Mouse (Mus musculus): ENCODE measurements around the gene Suox. TPM values are rescaled to one million over a fixed set of nuclear protein-coding genes. Genes with fewer than 3 reads are reported as not detected.

The Suox gene
- polyA plus RNA-seq, 2 experiments: 7.6 to 8.1 TPM

DNA sequence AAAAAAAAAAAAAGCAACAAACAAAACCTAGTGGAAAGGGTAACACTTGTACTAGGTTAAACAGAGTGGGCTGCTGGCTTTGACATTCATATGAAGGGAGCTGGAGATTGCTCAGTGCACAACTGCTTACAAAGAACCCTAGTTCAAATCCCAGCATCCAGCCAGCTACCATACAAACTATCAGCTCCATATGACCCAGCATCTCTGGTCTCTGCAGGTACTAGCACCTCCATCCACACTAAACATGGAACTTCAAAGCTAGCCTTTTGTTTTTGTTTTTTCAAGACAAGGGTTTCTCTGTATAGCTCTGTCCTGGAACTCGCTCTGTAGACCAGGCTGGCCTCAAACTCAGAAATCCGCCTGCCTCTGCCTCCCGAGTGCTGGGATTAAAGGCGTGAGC lies 51.2 kb downstream of the Suox start:
- TF ChIP-seq CTCF (IDR thresholded peaks at IDR 0.05; ENCODE audit: low read depth): no peak
- no peak for TF ChIP-seq EP300 (IDR thresholded peaks at IDR 0.05; ENCODE audit: low read depth)
- H3K27me3 ChIP-seq (ENCODE audit: control insufficient read depth, insufficient read depth, low read length): no peaks in the 10 kb centered on the region
- H3K9me3 ChIP-seq (ENCODE audit: control insufficient read depth, low read length): no peaks in the 10 kb centered on the region
- no peak for DNase-seq (ENCODE audit: low read depth in 3 of 3, low spot score in 3 of 3)
- H3K4me1 ChIP-seq (replicated peaks; ENCODE audit: control insufficient read depth in 2 of 2, insufficient read depth in 2 of 2, low read length in 1 of 2): peaks cover 15 to 17% of the 10 kb centered on the region in 2 experiments
- ATAC-seq (ENCODE audit: insufficient read depth): no peak
- peaks cover 25% of the 10 kb centered on the region for H3K36me3 ChIP-seq (replicated peaks; ENCODE audit: control insufficient read depth, insufficient read depth, low read depth)
- H3K9ac ChIP-seq (replicated peaks): no peak overlapping the region
- no peak overlapping the region for H3K4me3 ChIP-seq (ENCODE audit: insufficient read depth in 1 of 2, low read depth in 2 of 2, low read length in 2 of 2)
- WGBS (ENCODE audit: insufficient replicate concordance): 62% methylated on average over 4 of the region's 4 CpGs
- no peak overlapping the region for H3K27ac ChIP-seq
- H3K4me2 ChIP-seq (ENCODE audit: low read depth): no peak overlapping the region

DNA sequence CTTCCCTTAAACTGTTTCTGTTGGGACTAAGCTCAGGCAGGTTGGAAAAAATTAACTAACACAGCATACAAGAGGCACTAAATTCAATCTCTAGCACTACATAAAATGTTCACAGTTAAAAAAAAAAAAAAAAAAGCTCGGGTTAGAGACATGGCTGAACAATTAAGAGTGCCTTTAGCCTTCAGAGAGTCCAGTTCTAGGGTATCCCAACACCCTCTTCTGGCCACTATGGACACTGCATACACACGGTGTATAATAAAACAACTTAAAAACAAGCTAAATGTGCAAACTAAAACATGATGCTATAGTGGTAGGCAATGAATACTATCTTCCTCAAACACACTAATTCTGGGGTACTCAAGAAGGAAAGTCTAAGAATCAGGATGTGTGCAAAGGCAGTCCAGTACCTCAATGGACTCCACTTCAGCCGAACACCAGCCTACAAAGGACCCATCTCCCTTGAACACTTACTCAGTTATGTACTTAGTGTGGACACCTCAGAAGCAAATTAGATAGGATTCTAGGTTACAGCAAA lies 51.8 kb downstream of the Suox start:
- DNase-seq (ENCODE audit: low read depth in 3 of 3, low spot score in 3 of 3): no peak
- no peak overlapping the region for H3K4me3 ChIP-seq (ENCODE audit: insufficient read depth in 1 of 2, low read depth in 2 of 2, low read length in 2 of 2)
- no peak overlapping the region for H3K27ac ChIP-seq
- peaks cover 25% of the 10 kb centered on the region for H3K36me3 ChIP-seq (replicated peaks; ENCODE audit: control insufficient read depth, insufficient read depth, low read depth)
- no peaks in the 10 kb centered on the region for H3K27me3 ChIP-seq (ENCODE audit: control insufficient read depth, insufficient read depth, low read length)
- TF ChIP-seq EP300 (IDR thresholded peaks at IDR 0.05; ENCODE audit: low read depth) (no peak), CTCF (IDR thresholded peaks at IDR 0.05; ENCODE audit: low read depth) (peak; percentile 26; the same call in 1 of the 2 replicates)
- no peaks in the 10 kb centered on the region for H3K9me3 ChIP-seq (ENCODE audit: control insufficient read depth, low read length)
- H3K9ac ChIP-seq (replicated peaks): no peak overlapping the region
- H3K4me2 ChIP-seq (ENCODE audit: low read depth): no peak overlapping the region
- H3K4me1 ChIP-seq (replicated peaks; ENCODE audit: control insufficient read depth in 2 of 2, insufficient read depth in 2 of 2, low read length in 1 of 2): peaks cover 10 to 12% of the 10 kb centered on the region in 2 experiments
- no peak for ATAC-seq (ENCODE audit: insufficient read depth)
- WGBS (ENCODE audit: insufficient replicate concordance): 63% methylated on average over 3 of the region's 3 CpGs

DNA sequence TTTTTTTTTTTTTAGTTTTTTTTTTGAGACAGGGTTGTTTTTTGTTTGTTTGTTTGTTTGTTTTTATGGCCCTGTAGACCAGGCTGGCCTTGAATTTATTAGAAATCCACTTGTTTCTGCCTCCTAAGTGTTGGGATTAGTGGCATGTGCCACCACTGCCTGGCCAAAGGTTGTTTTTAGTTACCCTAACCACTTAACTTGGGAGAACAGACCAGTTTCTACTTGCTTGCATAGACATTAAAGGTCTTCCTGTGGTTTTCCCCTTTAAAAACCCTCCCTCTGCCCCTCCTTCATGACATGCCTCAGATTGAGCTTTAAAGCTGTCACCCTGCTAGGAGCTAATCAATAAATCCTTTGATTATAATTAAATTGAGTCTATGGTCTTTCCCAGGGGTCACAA lies 53.6 kb downstream of the Suox start:
- TF ChIP-seq CTCF (IDR thresholded peaks at IDR 0.05; ENCODE audit: low read depth) (no peak), EP300 (IDR thresholded peaks at IDR 0.05; ENCODE audit: low read depth) (no peak)
- DNase-seq (ENCODE audit: low read depth in 3 of 3, low spot score in 3 of 3) (no peak), ATAC-seq (ENCODE audit: insufficient read depth) (no peak)
- Histone ChIP-seq H3K4me1 (replicated peaks; ENCODE audit: control insufficient read depth in 2 of 2, insufficient read depth in 2 of 2, low read length in 1 of 2) (peaks cover 4 to 9% of the 10 kb centered on the region in 2 experiments), H3K9me3 (ENCODE audit: control insufficient read depth, low read length) (no peaks in the 10 kb centered on the region), H3K36me3 (replicated peaks; ENCODE audit: control insufficient read depth, insufficient read depth, low read depth) (peaks cover 21% of the 10 kb centered on the region), H3K27ac (no peak overlapping the region), H3K4me3 (ENCODE audit: insufficient read depth in 1 of 2, low read depth in 2 of 2, low read length in 2 of 2) (no peak overlapping the region), H3K9ac (replicated peaks) (no peak overlapping the region), H3K4me2 (ENCODE audit: low read depth) (no peak overlapping the region), H3K27me3 (ENCODE audit: control insufficient read depth, insufficient read depth, low read length) (no peaks in the 10 kb centered on the region)

Other genes with a start within 250 kb of the Suox start
- gene Smarcc2, start 214.8 kb downstream of the Suox start, polyA plus RNA-seq (2012; rRNA removed): 23.2 and 29.8 TPM in 2 replicates
- 27.7 and 32.8 TPM in 2 replicates for gene Smarcc2, start 214.8 kb downstream of the Suox start, polyA plus RNA-seq (2014; fragmentation: Nextera tagmentation; extraction: Ambion mirVana)
- gene Myl6, start 179.9 kb downstream of the Suox start, polyA plus RNA-seq (2012; rRNA removed): 429 and 654 TPM in 2 replicates
- gene Myl6, start 179.9 kb downstream of the Suox start, polyA plus RNA-seq (2014; fragmentation: Nextera tagmentation; extraction: Ambion mirVana): 490 and 506 TPM in 2 replicates
- gene Myl6b, start 175.4 kb downstream of the Suox start, polyA plus RNA-seq (2012; rRNA removed): 1.2 and 1.5 TPM in 2 replicates
- 0.72 and 1.3 TPM in 2 replicates for gene Myl6b, start 175.4 kb downstream of the Suox start, polyA plus RNA-seq (2014; fragmentation: Nextera tagmentation; extraction: Ambion mirVana)
- gene Esyt1, start 148.2 kb downstream of the Suox start, polyA plus RNA-seq (2012; rRNA removed): 9.4 and 10.3 TPM in 2 replicates
- gene Esyt1, start 148.2 kb downstream of the Suox start, polyA plus RNA-seq (2014; fragmentation: Nextera tagmentation; extraction: Ambion mirVana): 7.0 and 7.8 TPM in 2 replicates
- 3.3 and 4.0 TPM in 2 replicates for gene Zc3h10, start 126.3 kb downstream of the Suox start, polyA plus RNA-seq (2012; rRNA removed)
- 4.3 and 5.3 TPM in 2 replicates for gene Zc3h10, start 126.3 kb downstream of the Suox start, polyA plus RNA-seq (2014; fragmentation: Nextera tagmentation; extraction: Ambion mirVana)
- gene Rpl41, start 124.8 kb downstream of the Suox start, polyA plus RNA-seq (2012; rRNA removed): 1,053 and 2,546 TPM in 2 replicates
- gene Rpl41, start 124.8 kb downstream of the Suox start, polyA plus RNA-seq (2014; fragmentation: Nextera tagmentation; extraction: Ambion mirVana): 3,181 and 3,454 TPM in 2 replicates
- 57.6 and 113 TPM in 2 replicates for gene Pa2g4, start 108.1 kb downstream of the Suox start, polyA plus RNA-seq (2012; rRNA removed)
- 163 and 172 TPM in 2 replicates for gene Pa2g4, start 108.1 kb downstream of the Suox start, polyA plus RNA-seq (2014; fragmentation: Nextera tagmentation; extraction: Ambion mirVana)
- gene Erbb3, start 84.4 kb downstream of the Suox start, polyA plus RNA-seq (2012; rRNA removed): 1.3 and 1.4 TPM in 2 replicates
- gene Erbb3, start 84.4 kb downstream of the Suox start, polyA plus RNA-seq (2014; fragmentation: Nextera tagmentation; extraction: Ambion mirVana): 1.1 and 1.5 TPM in 2 replicates
- gene Rps26, start 47.3 kb downstream of the Suox start, polyA plus RNA-seq (2012; rRNA removed): 867 and 921 TPM in 2 replicates
- gene Rps26, start 47.3 kb downstream of the Suox start, polyA plus RNA-seq (2014; fragmentation: Nextera tagmentation; extraction: Ambion mirVana): 643 and 646 TPM in 2 replicates
- gene Ikzf4, start 28.1 kb downstream of the Suox start, polyA plus RNA-seq (2012; rRNA removed): 0.13 and 0.18 TPM in 2 replicates
- 0.05 TPM in 1 of 2 replicates, not detected in the other for gene Ikzf4, start 28.1 kb downstream of the Suox start, polyA plus RNA-seq (2014; fragmentation: Nextera tagmentation; extraction: Ambion mirVana)
- 17.8 and 19.3 TPM in 2 replicates for gene Rab5b, start 22.2 kb upstream of the Suox start, polyA plus RNA-seq (2012; rRNA removed)
- 24.5 and 26.2 TPM in 2 replicates for gene Rab5b, start 22.2 kb upstream of the Suox start, polyA plus RNA-seq (2014; fragmentation: Nextera tagmentation; extraction: Ambion mirVana)
- gene Pmel, start 30.1 kb upstream of the Suox start, polyA plus RNA-seq (2012; rRNA removed): 0.27 and 0.31 TPM in 2 replicates
- 0.20 and 0.50 TPM in 2 replicates for gene Pmel, start 30.1 kb upstream of the Suox start, polyA plus RNA-seq (2014; fragmentation: Nextera tagmentation; extraction: Ambion mirVana)
- 38.8 and 40.7 TPM in 2 replicates for gene Cdk2, start 31.0 kb upstream of the Suox start, polyA plus RNA-seq (2012; rRNA removed)
- 51.8 and 56.6 TPM in 2 replicates for gene Cdk2, start 31.0 kb upstream of the Suox start, polyA plus RNA-seq (2014; fragmentation: Nextera tagmentation; extraction: Ambion mirVana)
- gene Dgka, start 70.8 kb upstream of the Suox start, polyA plus RNA-seq (2012; rRNA removed): 1.4 and 1.6 TPM in 2 replicates
- 2.0 and 2.1 TPM in 2 replicates for gene Dgka, start 70.8 kb upstream of the Suox start, polyA plus RNA-seq (2014; fragmentation: Nextera tagmentation; extraction: Ambion mirVana)
- gene Pym1, start 73.8 kb upstream of the Suox start, polyA plus RNA-seq (2012; rRNA removed): 14.2 and 19.5 TPM in 2 replicates
- 12.4 and 15.3 TPM in 2 replicates for gene Pym1, start 73.8 kb upstream of the Suox start, polyA plus RNA-seq (2014; fragmentation: Nextera tagmentation; extraction: Ambion mirVana)
- gene Mmp19, start 116.8 kb upstream of the Suox start, polyA plus RNA-seq (2012; rRNA removed): 8.0 and 9.5 TPM in 2 replicates
- 8.3 and 8.9 TPM in 2 replicates for gene Mmp19, start 116.8 kb upstream of the Suox start, polyA plus RNA-seq (2014; fragmentation: Nextera tagmentation; extraction: Ambion mirVana)
- 4.2 and 6.0 TPM in 2 replicates for gene Dnajc14, start 130.0 kb upstream of the Suox start, polyA plus RNA-seq (2012; rRNA removed)
- gene Dnajc14, start 130.0 kb upstream of the Suox start, polyA plus RNA-seq (2014; fragmentation: Nextera tagmentation; extraction: Ambion mirVana): 10.7 and 12.3 TPM in 2 replicates
- 2.1 and 2.9 TPM in 2 replicates for gene Tmem198b, start 130.3 kb upstream of the Suox start, polyA plus RNA-seq (2012; rRNA removed)
- gene Tmem198b, start 130.3 kb upstream of the Suox start, polyA plus RNA-seq (2014; fragmentation: Nextera tagmentation; extraction: Ambion mirVana): 0.99 and 1.5 TPM in 2 replicates
- gene Sarnp, start 143.3 kb upstream of the Suox start, polyA plus RNA-seq (2012; rRNA removed): 27.1 and 61.2 TPM in 2 replicates
- 122 and 125 TPM in 2 replicates for gene Sarnp, start 143.3 kb upstream of the Suox start, polyA plus RNA-seq (2014; fragmentation: Nextera tagmentation; extraction: Ambion mirVana)
- 43.1 and 47.8 TPM in 2 replicates for gene Ormdl2, start 147.6 kb upstream of the Suox start, polyA plus RNA-seq (2012; rRNA removed)
- gene Ormdl2, start 147.6 kb upstream of the Suox start, polyA plus RNA-seq (2014; fragmentation: Nextera tagmentation; extraction: Ambion mirVana): 80.5 and 83.5 TPM in 2 replicates
- gene Gdf11, start 217.6 kb upstream of the Suox start, polyA plus RNA-seq (2012; rRNA removed): 0.32 and 0.36 TPM in 2 replicates
- 0.16 and 0.23 TPM in 2 replicates for gene Gdf11, start 217.6 kb upstream of the Suox start, polyA plus RNA-seq (2014; fragmentation: Nextera tagmentation; extraction: Ambion mirVana)
- 22.5 and 29.6 TPM in 2 replicates for gene Cd63, start 226.9 kb upstream of the Suox start, polyA plus RNA-seq (2012; rRNA removed)
- gene Cd63, start 226.9 kb upstream of the Suox start, polyA plus RNA-seq (2014; fragmentation: Nextera tagmentation; extraction: Ambion mirVana): 73.0 and 85.0 TPM in 2 replicates
- 12.1 and 12.3 TPM in 2 replicates for gene Rdh5, start 248.8 kb upstream of the Suox start, polyA plus RNA-seq (2012; rRNA removed)
- gene Rdh5, start 248.8 kb upstream of the Suox start, polyA plus RNA-seq (2014; fragmentation: Nextera tagmentation; extraction: Ambion mirVana): 13.6 and 15.8 TPM in 2 replicates
- gene Bloc1s1, start 250.0 kb upstream of the Suox start, polyA plus RNA-seq (2012; rRNA removed): 67.2 and 95.9 TPM in 2 replicates
- 99.2 and 99.8 TPM in 2 replicates for gene Bloc1s1, start 250.0 kb upstream of the Suox start, polyA plus RNA-seq (2014; fragmentation: Nextera tagmentation; extraction: Ambion mirVana)